Mouse (Mus musculus) ES-Bruce4 (cell line): Measurements from ENCODE around the gene Antxr2. TPM values are rescaled to one million over a fixed set of nuclear protein-coding genes. Genes with fewer than 3 reads are reported as not detected.

Source experiments
- H3K27ac ChIP-seq: 2 replicates; pipeline ENCODE4 v1.5.1; 2012; ENCODE audit warnings: low read length, inconsistent platforms; ENCODE audit not compliant: insufficient read depth
- H3K27me3 ChIP-seq: 2 replicates; pipeline ENCODE4 v1.6.1; 2012; ENCODE audit warnings: mild to moderate bottlenecking, low read length, inconsistent platforms; ENCODE audit not compliant: control insufficient read depth, poor library complexity, insufficient read depth, severe bottlenecking
- H3K36me3 ChIP-seq: 2 replicates; pipeline ENCODE4 v1.6.1; 2012; ENCODE audit warnings: inconsistent platforms, mild to moderate bottlenecking, low read length, moderate library complexity; ENCODE audit not compliant: control insufficient read depth, poor library complexity, insufficient read depth, severe bottlenecking
- H3K4me1 ChIP-seq: one replicate; pipeline ENCODE4 v1.8.1; 2011; ENCODE audit warnings: low read length; ENCODE audit not compliant: control insufficient read depth, insufficient read depth
- H3K4me3 ChIP-seq: 2 replicates; pipeline ENCODE4 v1.5.1; 2011; ENCODE audit warnings: low read depth, mild to moderate bottlenecking, low read length
- H3K9ac ChIP-seq: 2 replicates; pipeline ENCODE4 v1.6.1; 2012; ENCODE audit warnings: low read depth, mild to moderate bottlenecking, inconsistent platforms; ENCODE audit not compliant: poor library complexity, severe bottlenecking
- H3K9me3 ChIP-seq: replicated peaks from 2 replicates; pipeline ENCODE4 v1.6.1; 2012; ENCODE audit warnings: mild to moderate bottlenecking, low read length, inconsistent platforms; ENCODE audit not compliant: control insufficient read depth, poor library complexity, insufficient read depth, severe bottlenecking
- CTCF ChIP-seq: IDR thresholded peaks from one replicate; pipeline ENCODE4 v1.8.1; 2011; ENCODE audit warnings: low read depth, low read length
- EP300 ChIP-seq: IDR thresholded peaks from 2 replicates; pipeline ENCODE4 v1.6.1; 2011; ENCODE audit warnings: low read depth, low read length; ENCODE audit not compliant: insufficient read depth
- POLR2A ChIP-seq: IDR thresholded peaks from one replicate; pipeline ENCODE4 v1.8.1; 2011; ENCODE audit warnings: low read length; ENCODE audit not compliant: insufficient read depth
- polyA plus RNA-seq: library from polyadenylated mRNA; stranded (reverse); fragments of >200 nt; gene quantifications from 2 replicates; pipeline ENCODE4 v1.2.4, GENCODE M21; 2011; ENCODE audit warnings: low read depth; ENCODE audit not compliant: missing spikeins, insufficient read depth, insufficient read length

The Antxr2 gene
- polyA plus RNA-seq, 1 experiment, result 1.3 TPM

- Histone ChIP-seq H3K27me3 (no peaks in the 10 kb centered on the region), H3K9me3 (no peaks in the 10 kb centered on the region), H3K9ac (no peak overlapping the region), H3K36me3 (no peaks in the 10 kb centered on the region), H3K4me1 (no peaks in the 10 kb centered on the region), H3K27ac (no peak overlapping the region), H3K4me3 (no peak overlapping the region)
- TF ChIP-seq EP300, result no peak
- TF ChIP-seq POLR2A, result no peak
- no peak for TF ChIP-seq CTCF
These were observed 116.0 kb downstream of the Antxr2 start for GRCm38 (mm10) chr5:97914890-97915289.

DNA sequence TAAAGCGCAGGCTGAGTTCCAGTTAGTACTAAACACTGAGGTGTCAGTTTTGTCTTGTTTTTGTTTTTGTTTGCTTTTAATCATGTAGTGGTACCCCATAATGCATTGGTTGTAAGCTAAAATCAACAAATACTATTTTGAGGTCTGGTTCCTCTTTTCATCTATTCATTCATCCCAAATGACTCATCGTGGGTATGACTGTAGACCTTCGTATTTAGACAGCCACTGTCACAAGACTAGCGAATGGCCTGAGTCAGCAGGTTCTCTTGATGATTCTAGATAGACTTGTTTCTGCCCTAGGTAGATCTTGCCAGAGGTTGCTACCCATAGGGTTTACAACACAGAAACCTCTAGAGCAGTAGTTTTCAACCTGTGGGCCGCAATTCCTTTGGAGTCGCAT, 116.9 kb downstream of the Antxr2 start:
- Histone ChIP-seq H3K9me3 (no peaks in the 10 kb centered on the region), H3K4me1 (no peaks in the 10 kb centered on the region), H3K4me3 (no peak overlapping the region), H3K27ac (no peak overlapping the region), H3K36me3 (no peaks in the 10 kb centered on the region), H3K27me3 (no peaks in the 10 kb centered on the region), H3K9ac (no peak overlapping the region)
- TF ChIP-seq POLR2A, result no peak

- H3K27me3 ChIP-seq, result no peaks in the 10 kb centered on the region
- H3K36me3 ChIP-seq, result no peaks in the 10 kb centered on the region
- TF ChIP-seq POLR2A (no peak), CTCF (no peak), EP300 (no peak)
- no peaks in the 10 kb centered on the region for H3K9me3 ChIP-seq
- no peak overlapping the region for H3K27ac ChIP-seq
- H3K4me1 ChIP-seq, result no peaks in the 10 kb centered on the region
- H3K4me3 ChIP-seq, result no peak overlapping the region
- no peak overlapping the region for H3K9ac ChIP-seq
These were observed 123.4 kb downstream of the Antxr2 start for GRCm38 (mm10) chr5:97907482-97907881.

DNA sequence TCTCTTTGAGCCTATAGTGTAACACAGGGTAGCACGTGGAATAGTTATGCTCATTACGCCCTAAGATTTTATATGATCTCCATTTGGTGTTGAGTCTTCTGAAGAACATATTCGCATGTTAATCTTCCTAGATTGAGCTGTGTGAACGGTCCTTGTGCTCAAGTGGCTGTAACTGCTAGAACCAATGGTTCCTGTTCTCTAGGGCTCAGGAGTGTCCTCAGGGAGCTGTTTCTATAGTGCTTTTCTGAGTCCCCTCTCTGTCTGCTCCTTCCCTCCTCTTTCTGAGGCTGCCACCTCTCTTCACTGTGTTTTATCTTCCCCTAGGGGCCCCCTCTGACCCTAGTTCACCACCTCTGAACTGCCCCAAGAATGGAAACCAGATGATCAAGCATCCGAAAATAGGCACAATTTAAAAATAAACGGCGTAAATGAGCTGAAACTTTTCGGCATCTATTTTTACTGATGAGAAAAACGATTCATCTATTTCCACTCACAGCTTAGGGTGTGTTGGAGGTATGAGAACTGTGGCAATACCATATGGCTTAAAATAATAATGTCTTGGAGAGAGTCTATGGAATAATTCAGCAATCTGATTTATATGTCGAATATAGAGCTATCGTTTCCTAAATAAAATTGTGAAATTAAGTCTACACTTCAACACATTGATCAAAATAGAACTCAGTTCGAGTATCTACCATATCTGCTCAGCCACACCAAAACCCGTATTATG, 124.1 kb downstream of the Antxr2 start:
- no peaks in the 10 kb centered on the region for H3K4me1 ChIP-seq
- TF ChIP-seq POLR2A, result no peak
- no peak overlapping the region for H3K9ac ChIP-seq
- H3K36me3 ChIP-seq, result no peaks in the 10 kb centered on the region
- H3K4me3 ChIP-seq, result no peak overlapping the region
- no peaks in the 10 kb centered on the region for H3K27me3 ChIP-seq
- no peak overlapping the region for H3K27ac ChIP-seq
- no peaks in the 10 kb centered on the region for H3K9me3 ChIP-seq

- H3K4me3 ChIP-seq, result no peak overlapping the region
These were observed 125.0 kb downstream of the Antxr2 start for GRCm38 (mm10) chr5:97905856-97906255.

GRCm38 (mm10) chr5:97901096-97901495, 129.7 kb downstream of the Antxr2 start:
- Histone ChIP-seq H3K36me3 (no peaks in the 10 kb centered on the region), H3K4me1 (no peaks in the 10 kb centered on the region), H3K27ac (no peak overlapping the region), H3K9ac (no peak overlapping the region), H3K27me3 (no peaks in the 10 kb centered on the region), H3K4me3 (no peak overlapping the region), H3K9me3 (no peaks in the 10 kb centered on the region)
- TF ChIP-seq POLR2A (no peak), CTCF (no peak), EP300 (no peak)

More at GRCm38 (mm10) chr5:97905856-97906255, 125.0 kb downstream of the Antxr2 start:
- Histone ChIP-seq H3K9me3 (no peaks in the 10 kb centered on the region), H3K36me3 (no peaks in the 10 kb centered on the region), H3K9ac (no peak overlapping the region), H3K27me3 (no peaks in the 10 kb centered on the region), H3K4me1 (no peaks in the 10 kb centered on the region), H3K27ac (no peak overlapping the region)
- no peak for TF ChIP-seq EP300
- TF ChIP-seq CTCF, result no peak
- TF ChIP-seq POLR2A, result no peak
